Mouse (Mus musculus): Measurements from ENCODE around the gene Agpat3. TPM values are rescaled to one million over a fixed set of nuclear protein-coding genes. Genes with fewer than 3 reads are reported as not detected.

The Agpat3 gene
- 99.7 and 105 TPM in 2 replicates for polyA plus RNA-seq (2015; fragmentation: Nextera tagmentation; extraction: Ambion mirVana)

DNA sequence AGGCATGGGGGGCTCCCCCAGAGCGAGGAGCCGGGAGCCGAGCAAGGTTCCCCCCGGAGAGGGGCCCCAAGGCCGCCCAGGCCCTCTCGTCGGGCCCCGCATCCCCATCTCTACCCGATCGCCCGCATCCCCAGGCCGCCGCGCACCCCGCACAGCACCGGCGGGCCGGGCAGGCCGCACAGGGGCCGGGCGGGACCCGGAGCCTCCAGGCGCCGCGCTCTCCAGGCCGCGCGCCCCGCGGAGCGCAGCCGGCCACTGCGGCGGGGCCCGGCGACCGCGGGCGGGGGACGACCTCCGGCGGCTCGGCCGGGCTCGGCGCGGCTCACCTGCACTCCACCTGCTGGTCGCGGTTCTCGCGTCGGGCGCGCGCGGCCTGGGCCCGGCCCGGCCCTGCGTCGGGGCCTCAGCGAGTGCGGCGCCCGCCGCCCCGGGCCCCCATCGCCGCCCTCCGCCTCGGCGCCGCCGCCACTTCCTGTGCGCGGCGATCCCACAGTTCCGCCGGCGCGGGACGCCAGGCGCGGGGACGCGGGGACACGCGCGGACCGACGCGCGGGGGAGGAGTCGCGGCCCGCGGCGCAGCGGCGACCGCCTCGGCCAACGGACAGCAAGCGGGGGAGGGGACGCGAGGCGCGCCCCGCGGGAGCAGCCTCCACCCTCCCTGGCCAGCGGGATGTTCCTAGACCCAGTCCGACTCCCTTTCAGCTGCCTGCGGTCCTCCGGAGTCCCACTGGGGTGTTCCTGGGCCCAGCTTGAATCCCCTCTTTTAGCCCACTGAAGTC lies at the start of gene Agpat3:
Gene Agpat3, minus strand, starts transcription at position 603 of the 779 bp plus-strand sequence.
- Histone ChIP-seq H3K27ac (replicated peaks) (peak within 1 kb of the TSS; percentile 76), H3K27me3 (no peaks in the 10 kb centered on the region), H3K36me3 (no peaks in the 10 kb centered on the region), H3K4me1 (peaks cover 21% of the 10 kb centered on the region), H3K4me2 (replicated peaks) (peak within 1 kb of the TSS; percentile 63), H3K9me3 (replicated peaks) (no peaks in the 10 kb centered on the region), H3K9ac (peak within 1 kb of the TSS; percentile 91), H3K4me3 (replicated peaks) (peak within 1 kb of the TSS; percentile 90)
- under 1% methylated on average over 67 of the region's 113 CpGs for WGBS
- ATAC-seq (ENCODE audit: insufficient number of reproducible peaks, low FRiP score, low TSS enrichment, low read depth): peak; percentile 74

DNA sequence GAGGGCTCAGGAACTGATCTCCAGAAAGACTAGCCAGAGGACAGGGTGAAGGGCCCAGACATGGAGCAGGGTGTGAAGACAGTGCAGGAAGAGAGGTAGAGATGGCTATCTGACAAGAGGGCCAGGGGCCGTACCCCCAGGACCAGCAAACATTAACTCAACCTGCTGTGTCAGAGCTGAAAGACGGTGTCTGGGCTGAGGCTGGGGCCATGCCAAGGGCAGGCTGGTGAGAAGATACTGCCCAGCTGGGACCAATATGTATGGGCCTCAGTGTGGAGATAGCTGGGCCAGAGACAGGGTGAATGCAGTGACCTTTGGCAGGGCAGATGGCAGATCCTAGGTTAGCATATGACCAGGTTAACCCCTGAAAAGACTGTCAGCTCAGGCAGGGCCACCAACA lies 48.8 kb upstream of the Agpat3 start:
- no peak overlapping the region for H3K4me3 ChIP-seq (replicated peaks)
- H3K27me3 ChIP-seq: no peaks in the 10 kb centered on the region
- H3K4me1 ChIP-seq: peaks cover 11% of the 10 kb centered on the region; the same call in 1 of the 2 replicates
- ATAC-seq (ENCODE audit: insufficient number of reproducible peaks, low FRiP score, low TSS enrichment, low read depth): no peak
- no peak overlapping the region for H3K9ac ChIP-seq
- H3K4me2 ChIP-seq (replicated peaks): no peak overlapping the region
- H3K9me3 ChIP-seq (replicated peaks): no peaks in the 10 kb centered on the region
- WGBS: 81% methylated on average over 2 of the region's 2 CpGs
- H3K36me3 ChIP-seq: peaks cover 68% of the 10 kb centered on the region
- no peak overlapping the region for H3K27ac ChIP-seq (replicated peaks)

DNA sequence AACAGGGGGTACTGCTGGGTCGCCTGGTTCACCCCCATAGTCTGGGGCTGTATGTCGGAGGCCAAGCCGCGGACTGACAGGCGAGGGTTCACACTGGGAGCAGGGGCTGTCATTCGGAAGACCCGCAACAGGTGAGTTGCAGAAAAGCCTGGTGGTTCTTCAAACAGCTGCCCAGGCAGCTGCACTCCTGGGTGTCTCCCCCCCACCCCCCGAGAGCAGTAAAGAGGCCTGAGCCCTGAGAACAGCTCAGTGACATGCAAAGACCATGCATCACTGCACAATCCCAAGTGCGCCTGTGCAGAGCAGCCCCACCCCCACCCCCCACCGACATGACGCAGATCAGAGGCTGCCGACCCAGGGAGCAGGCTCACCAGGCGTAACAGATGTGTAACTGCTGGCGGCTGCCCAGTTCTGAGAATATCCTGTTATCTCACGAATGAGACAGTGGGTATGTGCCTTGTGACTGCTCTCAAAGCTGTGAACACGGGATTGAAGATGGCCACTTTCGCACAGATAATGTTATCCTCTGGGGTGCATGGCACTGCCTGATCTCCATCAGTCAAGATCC lies 46.9 kb upstream of the Agpat3 start:
- no peak overlapping the region for H3K9ac ChIP-seq
- no peak overlapping the region for H3K4me2 ChIP-seq (replicated peaks)
- 46% methylated on average over 17 of the region's 17 CpGs for WGBS
- ATAC-seq (ENCODE audit: insufficient number of reproducible peaks, low FRiP score, low TSS enrichment, low read depth): peak; percentile 13; the same call in 1 of the 2 replicates
- H3K4me3 ChIP-seq (replicated peaks): no peak overlapping the region
- H3K27ac ChIP-seq (replicated peaks): no peak overlapping the region
- peaks cover 12% of the 10 kb centered on the region; the same call in 1 of the 2 replicates for H3K4me1 ChIP-seq
- no peaks in the 10 kb centered on the region for H3K27me3 ChIP-seq
- peaks cover 50% of the 10 kb centered on the region for H3K36me3 ChIP-seq
- H3K9me3 ChIP-seq (replicated peaks): no peaks in the 10 kb centered on the region

DNA sequence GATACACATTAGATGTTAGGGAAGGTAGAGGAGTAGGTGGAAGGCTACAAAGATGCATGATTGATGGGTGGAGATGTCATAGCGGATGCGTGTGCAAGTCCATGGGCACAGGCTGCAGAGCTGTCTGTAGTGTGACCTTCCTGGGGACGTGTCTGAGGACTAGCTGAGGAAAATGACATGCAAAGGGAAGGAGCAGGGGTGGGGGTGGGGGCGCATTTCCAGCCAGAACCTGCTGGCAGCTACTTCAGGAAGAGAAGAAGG lies 44.3 kb upstream of the Agpat3 start:
- peaks cover 11% of the 10 kb centered on the region for H3K27me3 ChIP-seq
- no peak overlapping the region for H3K27ac ChIP-seq (replicated peaks)
- no peaks in the 10 kb centered on the region for H3K9me3 ChIP-seq (replicated peaks)
- H3K9ac ChIP-seq: no peak overlapping the region
- WGBS: 54% methylated on average over 4 of the region's 4 CpGs
- 0 out of 2 replicates have a peak overlapping the region, but pooled peaks have one; percentile 12 for H3K4me2 ChIP-seq (replicated peaks)
- H3K36me3 ChIP-seq: peaks cover 24% of the 10 kb centered on the region
- peaks cover 20% of the 10 kb centered on the region; the same call in 1 of the 2 replicates for H3K4me1 ChIP-seq
- no peak overlapping the region for H3K4me3 ChIP-seq (replicated peaks)
- no peak for ATAC-seq (ENCODE audit: insufficient number of reproducible peaks, low FRiP score, low TSS enrichment, low read depth)

DNA sequence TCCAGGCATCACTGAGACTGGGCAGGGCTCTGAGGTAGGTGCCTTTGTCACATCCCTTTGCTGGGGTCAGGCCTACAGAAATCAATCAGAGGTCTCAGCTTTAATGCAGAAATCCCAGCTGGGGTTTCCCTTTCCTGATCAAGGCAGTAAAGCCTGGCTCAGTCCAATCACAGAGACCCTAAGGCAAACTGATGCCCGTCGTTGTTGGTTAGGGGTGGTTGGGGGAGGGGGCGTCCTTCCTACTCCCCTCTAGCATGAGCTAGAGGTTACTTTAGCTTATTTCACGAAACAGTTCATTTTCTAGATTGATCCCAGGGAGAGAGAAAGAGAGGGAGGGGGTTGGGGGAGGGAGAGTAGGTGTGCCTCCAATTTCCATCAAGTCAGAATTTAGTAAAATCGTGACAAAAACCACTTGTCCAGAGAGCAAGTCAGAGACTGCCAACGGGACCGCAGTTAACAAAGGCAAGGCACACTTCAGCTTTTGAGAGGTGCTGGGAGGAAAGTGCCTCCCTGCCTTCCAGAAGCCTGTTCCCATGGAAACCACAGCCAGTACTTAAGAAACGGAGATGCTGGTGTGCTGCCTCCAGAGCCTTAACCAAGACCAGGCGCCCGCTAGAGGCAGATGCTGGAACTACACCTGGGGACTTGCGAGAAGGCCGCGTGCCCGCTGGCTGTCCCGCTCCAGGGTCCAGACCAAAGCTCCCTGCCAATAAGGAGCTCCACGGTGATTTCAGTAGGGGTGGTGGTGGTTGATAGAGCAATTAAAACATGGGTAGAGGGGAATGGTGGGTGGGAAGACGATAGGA lies 43.7 kb upstream of the Agpat3 start:
- WGBS: 7% methylated on average over 17 of the region's 17 CpGs
- Histone ChIP-seq H3K4me3 (replicated peaks) (no peak overlapping the region), H3K27ac (replicated peaks) (no peak overlapping the region), H3K27me3 (peaks cover 16% of the 10 kb centered on the region), H3K4me2 (replicated peaks) (0 out of 2 replicates have a peak overlapping the region, but pooled peaks have one; percentile 12), H3K9me3 (replicated peaks) (no peaks in the 10 kb centered on the region), H3K9ac (no peak overlapping the region), H3K4me1 (peaks cover 20% of the 10 kb centered on the region; the same call in 1 of the 2 replicates), H3K36me3 (peaks cover 19% of the 10 kb centered on the region)
- no peak for ATAC-seq (ENCODE audit: insufficient number of reproducible peaks, low FRiP score, low TSS enrichment, low read depth)

DNA sequence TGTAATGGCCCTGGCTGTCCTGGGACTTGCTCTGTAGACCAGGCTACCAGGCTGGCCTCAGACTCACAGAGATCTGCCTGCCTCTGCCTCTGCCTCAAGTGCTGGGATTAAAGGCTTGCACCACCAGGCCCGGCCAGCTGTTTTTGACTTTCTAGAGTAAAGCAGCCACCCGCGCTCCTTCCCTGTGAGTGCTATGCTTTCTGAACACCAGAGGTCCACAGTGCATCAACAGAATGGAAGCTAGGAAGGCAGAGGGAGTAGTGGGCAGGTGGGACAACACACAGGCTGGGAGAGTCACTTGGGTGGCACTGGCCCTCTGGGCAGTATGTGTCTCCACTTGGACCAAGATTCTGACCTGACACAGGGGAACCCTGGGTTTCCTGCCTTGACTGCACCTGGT lies 43.1 kb upstream of the Agpat3 start:
- Histone ChIP-seq H3K27me3 (peaks cover 23% of the 10 kb centered on the region), H3K4me2 (replicated peaks) (no peak overlapping the region), H3K36me3 (peaks cover 12% of the 10 kb centered on the region), H3K9ac (no peak overlapping the region), H3K9me3 (replicated peaks) (no peaks in the 10 kb centered on the region), H3K4me3 (replicated peaks) (no peak overlapping the region), H3K27ac (replicated peaks) (no peak overlapping the region), H3K4me1 (peaks cover 20% of the 10 kb centered on the region; the same call in 1 of the 2 replicates)
- WGBS: 81% methylated on average over 3 of the region's 3 CpGs
- ATAC-seq (ENCODE audit: insufficient number of reproducible peaks, low FRiP score, low TSS enrichment, low read depth): no peak

DNA sequence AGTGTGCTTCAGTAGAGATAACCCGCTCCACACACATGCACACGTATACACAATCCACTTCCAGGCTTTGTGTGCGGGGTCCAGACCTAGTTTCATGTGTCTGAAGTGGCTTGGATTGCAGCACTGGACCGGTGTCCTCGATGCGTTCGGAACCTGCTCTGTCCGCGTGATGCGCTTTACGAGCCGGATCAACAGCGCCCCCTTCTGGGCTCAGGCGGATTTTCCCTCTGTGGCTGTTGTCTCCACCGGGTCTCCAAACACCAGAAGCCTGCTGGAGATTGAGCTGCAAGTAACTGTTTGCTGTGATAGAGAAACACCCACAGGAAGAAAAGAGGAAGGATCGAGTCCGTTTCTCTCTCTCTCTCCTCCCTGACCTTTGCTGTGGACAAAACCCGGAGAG lies 39.8 kb upstream of the Agpat3 start:
- Histone ChIP-seq H3K27me3 (peaks cover 34% of the 10 kb centered on the region), H3K4me1 (peaks cover 12% of the 10 kb centered on the region; the same call in 1 of the 2 replicates), H3K4me2 (replicated peaks) (no peak overlapping the region), H3K4me3 (replicated peaks) (no peak overlapping the region; the same call in 1 of the 2 replicates), H3K27ac (replicated peaks) (no peak overlapping the region), H3K9ac (no peak overlapping the region), H3K36me3 (no peaks in the 10 kb centered on the region), H3K9me3 (replicated peaks) (no peaks in the 10 kb centered on the region)
- WGBS: 2% methylated on average over 18 of the region's 18 CpGs
- ATAC-seq (ENCODE audit: insufficient number of reproducible peaks, low FRiP score, low TSS enrichment, low read depth): no peak

DNA sequence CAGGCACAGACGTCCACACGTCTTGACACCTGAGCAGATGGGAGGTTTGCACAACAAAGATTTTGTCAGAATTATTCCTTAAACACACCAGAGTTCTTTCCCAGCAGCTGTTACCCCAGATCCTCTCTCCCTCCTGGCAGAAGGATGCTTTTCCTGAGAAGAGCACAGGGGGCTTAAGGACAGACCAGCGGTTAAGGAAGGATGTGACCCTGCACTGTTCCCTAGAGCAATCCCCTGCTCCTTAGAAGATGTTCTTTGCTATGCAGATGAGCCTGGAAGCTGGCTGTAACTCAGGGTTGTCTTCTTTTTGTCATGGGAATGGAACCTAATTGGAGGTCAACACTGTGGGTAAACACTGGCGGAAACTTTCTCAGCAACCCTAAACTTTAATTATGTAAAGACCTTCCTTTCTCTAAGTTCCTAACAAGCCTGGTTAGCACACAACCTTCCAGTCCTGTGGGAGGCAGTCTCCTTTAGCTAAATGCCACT lies 38.7 kb upstream of the Agpat3 start:
- Histone ChIP-seq H3K9ac (no peak overlapping the region), H3K27me3 (peaks cover 34% of the 10 kb centered on the region), H3K27ac (replicated peaks) (no peak overlapping the region), H3K4me3 (replicated peaks) (no peak overlapping the region), H3K4me2 (replicated peaks) (no peak overlapping the region), H3K9me3 (replicated peaks) (no peaks in the 10 kb centered on the region), H3K4me1 (peaks cover 8% of the 10 kb centered on the region; the same call in 1 of the 2 replicates), H3K36me3 (no peaks in the 10 kb centered on the region)
- 23% methylated on average over 4 of the region's 4 CpGs for WGBS
- no peak for ATAC-seq (ENCODE audit: insufficient number of reproducible peaks, low FRiP score, low TSS enrichment, low read depth)

DNA sequence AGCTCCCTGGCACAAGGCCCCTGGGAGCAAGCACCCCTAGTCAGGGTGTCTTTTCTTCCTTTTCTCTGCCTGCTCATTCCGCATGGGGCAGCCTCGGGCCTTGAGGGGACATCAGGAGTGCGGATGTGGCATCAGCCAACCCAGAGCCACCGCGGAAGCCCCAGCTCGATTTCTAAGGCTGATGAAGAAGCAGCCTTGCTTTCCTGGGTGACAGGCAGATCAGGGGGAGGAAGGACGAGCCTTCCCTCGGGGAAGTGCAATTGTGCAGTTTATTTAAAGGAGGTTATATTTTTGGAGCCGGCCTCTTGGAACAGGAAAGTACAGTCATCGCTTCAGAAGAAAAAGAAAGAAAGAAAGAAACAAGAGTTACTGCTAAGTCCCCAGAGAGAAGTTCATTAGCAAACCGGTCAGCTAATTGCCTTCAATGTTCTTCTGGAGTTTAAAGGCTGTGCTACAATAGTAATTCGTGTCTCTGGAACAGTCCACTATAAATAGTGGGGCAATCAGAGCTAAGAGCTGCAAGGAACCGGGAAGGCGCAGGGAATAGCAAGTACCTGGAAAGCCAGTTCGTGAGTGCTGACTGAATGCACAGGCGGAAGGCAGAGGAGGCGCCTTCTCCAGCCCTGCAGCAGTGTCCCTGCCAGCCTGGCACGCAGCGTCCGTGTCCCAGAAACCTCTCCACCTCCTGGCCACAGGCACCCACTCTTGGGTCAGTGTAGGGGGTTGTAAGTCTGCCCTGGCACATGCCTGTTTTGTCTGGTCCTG lies 36.1 kb upstream of the Agpat3 start:
- peaks cover 34% of the 10 kb centered on the region for H3K27me3 ChIP-seq
- no peak overlapping the region for H3K9ac ChIP-seq
- no peaks in the 10 kb centered on the region for H3K9me3 ChIP-seq (replicated peaks)
- no peak overlapping the region for H3K27ac ChIP-seq (replicated peaks)
- ATAC-seq (ENCODE audit: insufficient number of reproducible peaks, low FRiP score, low TSS enrichment, low read depth): no peak
- H3K36me3 ChIP-seq: no peaks in the 10 kb centered on the region
- whole genome bisulfite sequencing: 53% methylated on average over 20 of the region's 20 CpGs
- no peak overlapping the region for H3K4me2 ChIP-seq (replicated peaks)
- no peak overlapping the region for H3K4me3 ChIP-seq (replicated peaks)
- H3K4me1 ChIP-seq: peaks cover 7% of the 10 kb centered on the region; the same call in 1 of the 2 replicates

DNA sequence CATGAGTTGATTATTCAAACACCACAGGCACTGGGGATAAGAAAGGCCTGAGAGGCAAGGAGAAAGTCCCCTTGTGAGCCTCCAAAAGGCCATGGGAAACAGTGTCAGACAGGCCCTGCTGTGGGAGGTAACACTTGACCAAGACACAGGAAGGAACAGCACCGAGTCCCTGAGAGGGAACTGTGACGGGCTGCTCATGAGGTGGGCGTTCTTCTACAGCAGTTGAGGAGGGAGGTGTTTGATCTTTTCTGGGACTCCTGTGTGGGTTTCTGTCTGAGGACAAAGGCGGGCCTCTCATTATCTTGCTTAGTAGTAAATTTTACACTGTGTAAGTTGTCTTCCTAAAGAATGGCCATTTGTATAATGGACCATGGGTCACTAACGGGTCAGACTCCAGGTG lies 33.2 kb upstream of the Agpat3 start:
- ATAC-seq (ENCODE audit: insufficient number of reproducible peaks, low FRiP score, low TSS enrichment, low read depth): no peak
- no peaks in the 10 kb centered on the region for H3K4me1 ChIP-seq
- no peak overlapping the region for H3K9ac ChIP-seq
- peaks cover 12% of the 10 kb centered on the region for H3K27me3 ChIP-seq
- no peaks in the 10 kb centered on the region for H3K36me3 ChIP-seq
- no peaks in the 10 kb centered on the region for H3K9me3 ChIP-seq (replicated peaks)
- H3K4me2 ChIP-seq (replicated peaks): no peak overlapping the region
- WGBS: 77% methylated on average over 5 of the region's 5 CpGs
- H3K27ac ChIP-seq (replicated peaks): no peak overlapping the region
- no peak overlapping the region for H3K4me3 ChIP-seq (replicated peaks)
